Mouse (Mus musculus): ENCODE results near the gene Creld1.
A peak's percentile ranks its signal among the peaks of the same experiment; 100 is the strongest.

Gene Creld1

GRCm38 (mm10) chr6:113508947-113509280 lies 25.8 kb downstream of the Creld1 start:
- no peak for DNase-seq (ENCODE audit: low read depth)

GRCm38 (mm10) chr6:113513944-113514343 lies 30.8 kb downstream of the Creld1 start:
- DNase-seq (ENCODE audit: low read depth): no peak

GRCm38 (mm10) chr6:113514600-113514999 lies 31.5 kb downstream of the Creld1 start:
- DNase-seq (ENCODE audit: low read depth): no peak

- DNase-seq (ENCODE audit: low read depth): no peak
Measured at GRCm38 (mm10) chr6:113517434-113518080, 34.5 kb downstream of the Creld1 start.

- no peak for DNase-seq (ENCODE audit: low read depth)
Measured at GRCm38 (mm10) chr6:113522310-113522709, 39.2 kb downstream of the Creld1 start.

- no peak for DNase-seq (ENCODE audit: low read depth)
Measured at GRCm38 (mm10) chr6:113523420-113523819, 40.3 kb downstream of the Creld1 start.

DNA sequence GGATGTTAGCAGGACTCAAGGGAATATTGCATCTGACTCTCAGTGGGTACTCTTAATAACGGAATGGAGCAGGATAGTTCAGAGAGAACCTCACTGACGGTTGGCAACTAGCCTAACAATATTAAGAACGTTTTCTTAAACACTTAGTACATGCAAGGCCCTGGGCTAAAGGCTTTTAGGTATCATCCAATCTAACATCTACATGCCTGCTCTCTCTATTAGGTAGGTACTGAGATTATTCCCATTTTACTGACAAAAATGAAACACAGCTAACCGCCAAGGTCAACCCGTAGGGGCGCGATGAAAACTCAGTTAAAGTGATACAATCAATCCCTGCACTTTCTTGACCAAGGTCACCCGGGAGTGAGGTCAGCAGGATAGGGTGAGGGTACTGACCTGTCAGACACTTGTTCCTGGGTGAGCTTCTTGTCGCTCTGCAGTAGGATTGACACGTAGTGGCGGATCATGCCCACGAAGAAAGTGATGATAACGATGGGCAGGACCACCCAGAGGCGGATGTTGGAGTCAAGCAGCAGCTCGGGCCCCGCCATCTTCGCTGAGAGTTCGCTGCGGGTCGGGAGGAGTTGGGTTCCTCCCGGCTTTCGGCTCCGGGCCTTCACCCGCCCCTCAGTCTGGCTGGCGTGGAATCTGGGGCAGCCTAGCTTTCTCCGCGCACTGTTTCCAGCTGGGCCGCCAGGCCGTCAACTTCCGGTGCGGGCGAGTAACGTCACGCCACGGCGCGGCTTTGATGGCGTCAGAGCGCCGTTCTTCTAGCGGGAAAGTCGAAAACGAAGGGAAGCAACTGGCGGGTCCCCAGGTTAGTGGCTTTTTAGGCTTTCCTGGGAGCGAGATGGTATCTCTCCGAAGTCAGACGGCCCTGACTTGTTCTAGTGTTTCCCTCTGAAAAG lies 48.1 kb downstream of the Creld1 start, which contains the start of the genes Emc3 and Fancd2:
Emc3 (minus strand) TSS at position 721 of the 908 bp plus-strand sequence.
Fancd2 (plus strand) TSS at position 751 of the 908 bp plus-strand sequence.
- DNase-seq (ENCODE audit: low read depth): peak; percentile 93

GRCm38 (mm10) chr6:113531840-113532404 lies 48.8 kb downstream of the Creld1 start:
- DNase-seq (ENCODE audit: low read depth): no peak

DNA sequence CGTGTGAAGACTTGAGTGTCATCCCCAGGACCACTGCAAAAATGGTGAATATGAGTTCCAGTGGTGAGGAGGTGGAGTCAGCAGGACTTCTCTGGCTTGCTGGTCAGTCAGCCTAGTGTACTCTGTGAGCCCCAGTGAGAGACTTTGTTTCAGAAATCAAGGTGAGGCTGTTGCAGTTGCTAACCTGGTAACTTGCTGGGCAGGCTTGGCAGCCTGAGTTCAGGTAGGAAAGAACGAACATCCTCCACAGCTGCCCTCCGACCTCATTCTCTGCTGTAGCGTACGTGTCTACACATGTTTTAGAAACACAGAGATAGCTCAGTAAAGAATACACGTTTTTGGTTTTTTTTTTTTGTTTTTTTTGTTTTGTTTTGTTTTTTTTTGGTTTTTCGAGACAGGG lies 51.8 kb downstream of the Creld1 start:
- no peak for DNase-seq (ENCODE audit: low read depth)

GRCm38 (mm10) chr6:113541610-113542009 lies 58.5 kb downstream of the Creld1 start:
- DNase-seq (ENCODE audit: low read depth): no peak

Data from induced T-regulatory cell, adult 2 months (primary cell).